Mouse (Mus musculus) kidney, postnatal 4 days (tissue): Measurements from ENCODE around the gene Ube2r2.

Experiments used
- DNase-seq, 2 experiments: peaks; one replicate each; pipeline ENCODE4 v3.0.0; 2021; ENCODE audit warnings: mixed read lengths in 2 of 2

Gene Ube2r2

GRCm38 (mm10) chr4:41179825-41180725 lies 44.5 kb downstream of the Ube2r2 start:
- no peak for DNase-seq

- no peak for DNase-seq
Observed at GRCm38 (mm10) chr4:41189809-41190208, 54.3 kb downstream of the Ube2r2 start.

GRCm38 (mm10) chr4:41192544-41193512 lies 57.3 kb downstream of the Ube2r2 start:
- no peak for DNase-seq

- DNase-seq, result no peak
Observed at GRCm38 (mm10) chr4:41195328-41195727, 59.8 kb downstream of the Ube2r2 start.

GRCm38 (mm10) chr4:41196861-41197610 lies 61.5 kb downstream of the Ube2r2 start:
- DNase-seq, result no peak

GRCm38 (mm10) chr4:41202135-41202534 lies 66.6 kb downstream of the Ube2r2 start:
- no peak for DNase-seq

- no peak for DNase-seq
Observed at GRCm38 (mm10) chr4:41205751-41206150, 70.2 kb downstream of the Ube2r2 start.

GRCm38 (mm10) chr4:41208050-41208449 lies 72.5 kb downstream of the Ube2r2 start:
- no peak for DNase-seq

GRCm38 (mm10) chr4:41225412-41225811 lies 89.9 kb downstream of the Ube2r2 start:
- no peak for DNase-seq

- DNase-seq, result peak; percentile 72 to 77
Observed at GRCm38 (mm10) chr4:41226351-41226750, 90.8 kb downstream of the Ube2r2 start.

- DNase-seq, result no peak
Observed at GRCm38 (mm10) chr4:41235621-41236020, 100.1 kb downstream of the Ube2r2 start.

- DNase-seq, result no peak
Observed at GRCm38 (mm10) chr4:41240916-41241315, 105.4 kb downstream of the Ube2r2 start.
